34 mouse cellular contexts compared by ENCODE assay signal in genomic region chr1:161500114-161500810, GRCm38 (mm10). TPM values are rescaled to one million over a fixed set of nuclear protein-coding genes. Genes with fewer than 3 reads are reported as not detected.
DNase-seq lines count a peak whose midpoint lies in the region; ATAC-seq and TF ChIP-seq lines count a peak whose summit lies in the region.
"Had no signal": no experiment of that assay in that cellular context is flagged by ENCODE, and none has a peak within 500 bp of the region (broad histone marks: within the 10 kb centered on the region; RNA-seq: fewer than 3 reads in every experiment).

No protein-coding gene starts in this region.

- peak; percentile 14 for ATAC-seq in granulocyte monocyte progenitor cell, adult 5-6 weeks (replicated peaks; ENCODE audit: poor library complexity, severe bottlenecking)
- no peak for ATAC-seq in neural tube, embryonic 15.5 days (ENCODE audit: low FRiP score)
- ATAC-seq: activated CD4-positive, CD25-positive, alpha-beta regulatory T cell, adult 4 months; forebrain, embryonic 16.5 days; inflammation-experienced regulatory T-cells, adult 6 months had no signal

- peak overlapping the region; percentile 52 for H3K4me2 ChIP-seq in CH12.LX (ENCODE audit: insufficient read depth, low read depth, poor library complexity, severe bottlenecking)
- no peak overlapping the region for H3K4me2 ChIP-seq in neural tube, embryonic 15.5 days
- H3K4me2 ChIP-seq: heart, embryonic 15.5 days; hindbrain, embryonic 14.5 days; limb, embryonic 15.5 days; liver, embryonic 15.5 days; midbrain, embryonic 11.5 days had no signal

- 0 out of 2 replicates have a peak, but pooled peaks have one; percentile 19 for TF ChIP-seq POLR2A in CH12.LX (IDR thresholded peaks at IDR 0.05; ENCODE audit: low read depth, low read length)

- peaks cover 2 to 33% of the 10 kb centered on the region in 2 experiments for H3K4me1 ChIP-seq in CH12.LX (ENCODE audit: control insufficient read depth in 1 of 2, insufficient read depth in 2 of 2)
- no peaks in the 10 kb centered on the region for H3K4me1 ChIP-seq in neural tube, embryonic 15.5 days
- H3K4me1 ChIP-seq: embryonic facial prominence, embryonic 10.5 days; forebrain, embryonic 10.5 days; limb, embryonic 15.5 days; liver, embryonic 15.5 days had no signal

- peak overlapping the region; percentile 73 for H3K27ac ChIP-seq in CH12.LX (ENCODE audit: insufficient read depth, low read depth)
- no peak overlapping the region for H3K27ac ChIP-seq in neural tube, embryonic 15.5 days (replicated peaks)
- H3K27ac ChIP-seq: embryonic facial prominence, embryonic 10.5 days; forebrain, embryonic 10.5 days; heart, embryonic 15.5 days; hindbrain, embryonic 14.5 days; kidney, postnatal 0 days; limb, embryonic 15.5 days; liver, embryonic 15.5 days; stomach, postnatal 0 days had no signal

- H3K4me3 ChIP-seq in CH12.LX (replicated peaks in 1 of 3; ENCODE audit: low read depth in 2 of 3, low read length in 2 of 3, poor library complexity in 1 of 3): peak overlapping the region; percentile 25 to 43 (median 36)
- no peak overlapping the region for H3K4me3 ChIP-seq in neural tube, embryonic 15.5 days (replicated peaks)
- H3K4me3 ChIP-seq: embryonic facial prominence, embryonic 10.5 days; forebrain, embryonic 10.5 days; heart, embryonic 15.5 days; limb, embryonic 15.5 days; liver, embryonic 15.5 days had no signal

- no peaks in the 10 kb centered on the region for H3K9me3 ChIP-seq in CH12.LX (replicated peaks; ENCODE audit: low read length)
- no peaks in the 10 kb centered on the region for H3K9me3 ChIP-seq in neural tube, embryonic 15.5 days (replicated peaks)
- H3K9me3 ChIP-seq: embryonic facial prominence, embryonic 10.5 days; forebrain, embryonic 10.5 days; heart, embryonic 15.5 days; limb, embryonic 15.5 days; liver, embryonic 15.5 days had no signal

- dilution Hi-C loops in CH12.LX (cut with MboI; ENCODE audit: extremely low pct_ligation_motif_present, extremely low pct_unique_long_range_greater_than_20kb, low sequenced_read_pairs): no loop called here

- peak; percentile 92 for TF ChIP-seq EP300 in CH12.LX (IDR thresholded peaks at IDR 0.05; ENCODE audit: low read length)

- in situ Hi-C loops in CH12.LX (cut with MboI; ENCODE audit: low pct_ligation_motif_present, low pct_unique_long_range_greater_than_20kb, low sequenced_read_pairs): no loop called here

- intact Hi-C loops in left cerebral cortex, postnatal 4 days (cut with DNase I): no loop called here

- H3K79me2 ChIP-seq in CH12.LX (replicated peaks; ENCODE audit: control insufficient read depth, extremely low read depth, insufficient read depth, poor library complexity, severe bottlenecking): no peaks in the 10 kb centered on the region

- no peaks in the 10 kb centered on the region for H3K36me3 ChIP-seq in CH12.LX (replicated peaks in 1 of 2; ENCODE audit: control insufficient read depth in 1 of 2, insufficient read depth in 1 of 2, low read length in 1 of 2)
- no peaks in the 10 kb centered on the region for H3K36me3 ChIP-seq in neural tube, embryonic 15.5 days
- H3K36me3 ChIP-seq: embryonic facial prominence, embryonic 10.5 days; forebrain, embryonic 10.5 days; heart, embryonic 15.5 days; limb, embryonic 15.5 days; liver, embryonic 15.5 days had no signal

- WGBS in neural tube, embryonic 15.5 days: 89% methylated on average over 6 of the region's 6 CpGs

- H3K27me3 ChIP-seq in CH12.LX (replicated peaks): no peaks in the 10 kb centered on the region
- no peaks in the 10 kb centered on the region for H3K27me3 ChIP-seq in neural tube, embryonic 15.5 days (replicated peaks)
- H3K27me3 ChIP-seq: heart, embryonic 15.5 days; limb, embryonic 15.5 days; liver, embryonic 15.5 days had no signal

- TF ChIP-seq CTCF in CH12.LX (conservative IDR thresholded peaks at IDR 0.05 in 1 of 2, IDR thresholded peaks at IDR 0.05 in 1 of 2; ENCODE audit: low read depth in 2 of 2, low read length in 2 of 2): no peak

- peak; percentile 18 for DNase-seq in spleen, adult 12 weeks (ENCODE audit: low spot score)
- no peak for DNase-seq in spleen, postnatal 10 days (ENCODE audit: low spot score in 2 of 2)
- DNase-seq in CH12.LX (ENCODE audit: extremely low read depth): peak; percentile 84
- peak; percentile 64 to 73 for DNase-seq in spleen, postnatal 36 days (ENCODE audit: low spot score in 2 of 2)
- no peak for DNase-seq in left cerebral cortex, postnatal 4 days
- DNase-seq in c-Kit-positive CD71-positive TER-119-positive erythroid progenitor cells, embryonic 14.5 days (ENCODE audit: low spot score): no peak
- DNase-seq: adrenal gland, adult 8-10 months; cerebellum, adult 11-12 months; cerebellum, postnatal 10 days; gastrocnemius, postnatal 14 days; heart, postnatal 36 days; kidney, adult 18-20 months; retina, postnatal 1 day; right cerebral cortex, postnatal 4 days had no signal

- H3K9ac ChIP-seq in CH12.LX (ENCODE audit: insufficient read depth, low read depth): peak overlapping the region; percentile 58
- no peak overlapping the region for H3K9ac ChIP-seq in neural tube, embryonic 15.5 days (replicated peaks)
- H3K9ac ChIP-seq: heart, embryonic 15.5 days; hindbrain, embryonic 14.5 days; limb, embryonic 15.5 days; liver, embryonic 15.5 days had no signal

- no peak; the same call in 1 of the 2 replicates for TF ChIP-seq RAD21 in CH12.LX (IDR thresholded peaks at IDR 0.05; ENCODE audit: low read depth, low read length)

TF ChIP-seq in CH12.LX, 34 proteins besides CTCF, POLR2A, EP300 and RAD21:
- TF ChIP-seq ZNF384 (IDR thresholded peaks at IDR 0.05; ENCODE audit: low read depth, low read length) (no peak), ZKSCAN1 (IDR thresholded peaks at IDR 0.05; ENCODE audit: borderline replicate concordance, low read depth, low read length) (no peak), ZC3H11A (IDR thresholded peaks at IDR 0.05; ENCODE audit: low read depth, low read length) (no peak), NRF1 (IDR thresholded peaks at IDR 0.05; ENCODE audit: low read depth, low read length) (no peak), BHLHE40 (IDR thresholded peaks at IDR 0.05; ENCODE audit: low read depth, low read length) (peak; percentile 75), CHD1 (IDR thresholded peaks at IDR 0.05; ENCODE audit: low read depth, low read length) (no peak), MAFK (IDR thresholded peaks at IDR 0.05; ENCODE audit: insufficient replicate concordance, low read length) (no peak), GABPA (IDR thresholded peaks at IDR 0.05; ENCODE audit: insufficient replicate concordance, low read depth, low read length) (no peak), ZMIZ1 (IDR thresholded peaks at IDR 0.05; ENCODE audit: low read depth, low read length) (no peak), ETS1 (conservative IDR thresholded peaks at IDR 0.05; ENCODE audit: low read depth, low read length) (peak; percentile 79), TBP (conservative IDR thresholded peaks at IDR 0.05; ENCODE audit: low read depth, low read length) (no peak), SMC3 (IDR thresholded peaks at IDR 0.05; ENCODE audit: low read depth, low read length) (no peak), NELFE (IDR thresholded peaks at IDR 0.05; ENCODE audit: low read depth, low read length) (no peak), JUN (IDR thresholded peaks at IDR 0.05; ENCODE audit: insufficient read depth, low read depth, low read length) (peak; percentile 66), MYC (IDR thresholded peaks at IDR 0.05; ENCODE audit: low read depth, low read length) (no peak), IRF4 (IDR thresholded peaks at IDR 0.05; ENCODE audit: low read depth, low read length) (peak; percentile 76), CHD2 (IDR thresholded peaks at IDR 0.05; ENCODE audit: low read length) (peak; percentile 79), MAX (IDR thresholded peaks at IDR 0.05; ENCODE audit: low read length) (no peak), MEF2A (IDR thresholded peaks at IDR 0.05; ENCODE audit: borderline replicate concordance, low read depth, low read length) (no peak), USF1 (IDR thresholded peaks at IDR 0.05; ENCODE audit: low read depth, low read length) (no peak), MXI1 (IDR thresholded peaks at IDR 0.05; ENCODE audit: low read depth, low read length) (0 out of 2 replicates have a peak, but pooled peaks have one; percentile 13), RCOR1 (conservative IDR thresholded peaks at IDR 0.05; ENCODE audit: low read depth, low read length) (peak; percentile 81; the same call in 1 of the 2 replicates), PAX5 (IDR thresholded peaks at IDR 0.05; ENCODE audit: low read length) (no peak), HCFC1 (IDR thresholded peaks at IDR 0.05; ENCODE audit: low read depth, low read length) (no peak), SIN3A (IDR thresholded peaks at IDR 0.05; ENCODE audit: low read length) (no peak), POLR2AphosphoS2 (IDR thresholded peaks at IDR 0.05; ENCODE audit: low read depth, low read length) (no peak), MAZ (IDR thresholded peaks at IDR 0.05; ENCODE audit: low read depth, low read length) (peak; percentile 36; the same call in 1 of the 2 replicates), E2F4 (IDR thresholded peaks at IDR 0.05; ENCODE audit: insufficient replicate concordance, low read depth, low read length) (no peak), USF2 (conservative IDR thresholded peaks at IDR 0.05; ENCODE audit: low read depth, low read length) (no peak), UBTF (IDR thresholded peaks at IDR 0.05; ENCODE audit: low read depth, low read length) (no peak), ELF1 (IDR thresholded peaks at IDR 0.05; ENCODE audit: low read depth, low read length) (no peak), KAT2A (IDR thresholded peaks at IDR 0.05; ENCODE audit: insufficient replicate concordance, low read length) (no peak), JUND (conservative IDR thresholded peaks at IDR 0.05; ENCODE audit: low read depth, low read length) (peak; percentile 77; the same call in 1 of the 2 replicates), TCF12 (IDR thresholded peaks at IDR 0.05; ENCODE audit: low read depth, low read length) (peak; percentile 59)
TF ChIP-seq in CH12.LX: peak in this region for 10.

RNA-seq across cellular contexts. Expression of gene Tnfsf18, which starts 5.8 kb away (rescaled TPM):
- total RNA-seq in CH12.LX (2012; rRNA removed) (0.42 and 0.71 TPM in 2 replicates), CH12.LX (2014; rRNA removed) (0.78 and 0.85 TPM in 2 replicates)
- polyA plus RNA-seq in CH12.LX (2012; ENCODE audit: insufficient read length, low read depth): 0.89 and 0.90 TPM in 2 replicates
- total RNA-seq in granulocyte monocyte progenitor cell, adult 5-6 weeks (2014; fragmentation: Nextera tagmentation): not detected in 2 replicates
- not detected in 2 replicates for total RNA-seq in granulocyte monocyte progenitor cell, adult 5-6 weeks (2017)
- not detected in 2 replicates for polyA plus RNA-seq in neural tube, embryonic 15.5 days (2015; fragmentation: Nextera tagmentation; extraction: Ambion mirVana)
- not detected for total RNA-seq in left cerebral cortex, postnatal 4 days (2021)
- total RNA-seq: heart, postnatal 36 days; left cerebral cortex, adult 18-20 months; left cerebral cortex, postnatal 36 days; MEL had no signal
- polyA plus RNA-seq: activated CD4-positive, CD25-positive, alpha-beta regulatory T cell, adult 4 months; cortical plate, adult 2 months; embryonic facial prominence, embryonic 10.5 days; forebrain, embryonic 10.5 days; forebrain, embryonic 16.5 days; inflammation-experienced regulatory T-cells, adult 6 months; kidney, postnatal 0 days; large intestine, adult 2 months; liver, embryonic 15.5 days; neural tube, embryonic 11.5 days; stomach, postnatal 0 days had no signal

Comparison
In these comparisons a context has a peak if more than half of its experiments do, and no peak if none do; other contexts are left out.
1. DNase-seq: peak in spleen, adult 12 weeks (single experiment), CH12.LX (single experiment) and spleen, postnatal 36 days (2 of 2); none in spleen, postnatal 10 days (0 of 2), left cerebral cortex, postnatal 4 days (single experiment) and c-Kit-positive CD71-positive TER-119-positive erythroid progenitor cells, embryonic 14.5 days (single experiment).